Comparison of ENCODE assay signal across 8 mouse cellular contexts in the genomic region with DNA sequence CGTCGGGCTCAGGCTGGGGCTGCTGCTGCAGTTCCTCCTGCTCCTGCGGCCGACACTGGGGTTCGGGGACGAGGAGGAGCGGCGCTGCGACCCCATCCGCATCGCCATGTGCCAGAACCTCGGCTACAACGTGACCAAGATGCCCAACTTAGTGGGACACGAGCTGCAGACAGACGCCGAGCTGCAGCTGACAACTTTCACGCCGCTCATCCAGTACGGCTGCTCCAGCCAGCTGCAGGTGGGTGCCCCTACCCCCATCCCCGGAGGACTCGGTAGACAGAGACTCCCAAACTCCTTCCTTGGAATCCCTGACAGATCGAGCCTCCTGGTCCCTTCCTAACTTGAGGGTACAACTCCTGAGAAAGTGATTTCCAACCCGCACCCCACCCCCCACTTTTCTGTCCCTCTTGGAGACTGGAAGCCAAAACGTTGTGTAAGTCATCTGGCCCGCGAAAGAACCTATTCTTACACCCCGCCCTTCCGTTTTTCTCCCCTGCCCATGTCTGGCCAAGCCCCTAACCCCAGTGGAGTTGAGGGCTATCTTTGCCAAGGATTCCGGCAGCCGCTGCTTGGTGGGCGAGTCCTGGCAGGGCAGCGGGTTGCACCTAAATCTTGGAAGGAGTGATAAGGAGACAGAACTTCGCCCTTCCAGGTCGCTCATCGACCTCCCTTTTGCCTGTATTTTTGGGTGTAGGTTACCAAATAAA. TPM values are rescaled to one million over a fixed set of nuclear protein-coding genes. Genes with fewer than 3 reads are reported as not detected.
DNase-seq lines count a peak whose midpoint lies in the region; ATAC-seq lines count a peak whose summit lies in the region.

No protein-coding gene starts in this region.

- peaks cover 20% of the 10 kb centered on the region for H3K4me1 ChIP-seq in erythroblast, embryonic 14.5 days (ENCODE audit: control insufficient read depth)
- H3K4me1 ChIP-seq in forebrain, embryonic 14.5 days (ENCODE audit: control insufficient read depth, insufficient read depth, low read length): peaks cover 15% of the 10 kb centered on the region
- peaks cover 26% of the 10 kb centered on the region; the same call in 1 of the 2 replicates for H3K4me1 ChIP-seq in limb, embryonic 15.5 days
- peaks cover 22% of the 10 kb centered on the region for H3K4me1 ChIP-seq in midbrain, embryonic 13.5 days (replicated peaks)

- WGBS in forebrain, embryonic 14.5 days: under 1% methylated on average over 35 of the region's 35 CpGs
- WGBS in limb, embryonic 15.5 days: under 1% methylated on average over 33 of the region's 35 CpGs
- 1% methylated on average over 35 of the region's 35 CpGs for WGBS in midbrain, embryonic 13.5 days

- H3K9me3 ChIP-seq in erythroblast, embryonic 14.5 days (ENCODE audit: control insufficient read depth, low read length): peaks cover 2% of the 10 kb centered on the region; the same call in 1 of the 2 replicates
- no peaks in the 10 kb centered on the region for H3K9me3 ChIP-seq in forebrain, embryonic 14.5 days (replicated peaks; ENCODE audit: control insufficient read depth, low read length)
- no peaks in the 10 kb centered on the region for H3K9me3 ChIP-seq in limb, embryonic 15.5 days
- H3K9me3 ChIP-seq in midbrain, embryonic 13.5 days: no peaks in the 10 kb centered on the region

- no peak for ATAC-seq in erythroblast, adult 5-6 weeks (replicated peaks; ENCODE audit: low FRiP score, poor library complexity, severe bottlenecking)
- ATAC-seq in forebrain, embryonic 14.5 days: no peak; the same call in 1 of the 2 replicates
- no peak for ATAC-seq in limb, embryonic 15.5 days (ENCODE audit: insufficient number of reproducible peaks, low FRiP score, low TSS enrichment, low read depth)
- no peak; the same call in 1 of the 2 replicates for ATAC-seq in midbrain, embryonic 13.5 days
- no peak for ATAC-seq in erythroid progenitor cell, adult 5-6 weeks (replicated peaks; ENCODE audit: low FRiP score, poor library complexity, severe bottlenecking)

- no peaks in the 10 kb centered on the region; the same call in 1 of the 2 replicates for H3K36me3 ChIP-seq in erythroblast, embryonic 14.5 days (ENCODE audit: control insufficient read depth)
- no peaks in the 10 kb centered on the region for H3K36me3 ChIP-seq in forebrain, embryonic 14.5 days (ENCODE audit: control insufficient read depth, insufficient read depth, low read length)
- peaks cover 2% of the 10 kb centered on the region; the same call in 1 of the 2 replicates for H3K36me3 ChIP-seq in limb, embryonic 15.5 days
- no peaks in the 10 kb centered on the region for H3K36me3 ChIP-seq in midbrain, embryonic 13.5 days

- H3K9ac ChIP-seq in forebrain, embryonic 14.5 days (ENCODE audit: low read length): peak overlapping the region; percentile 73
- H3K9ac ChIP-seq in limb, embryonic 15.5 days: peak overlapping the region; percentile 91
- peak overlapping the region; percentile 80 for H3K9ac ChIP-seq in midbrain, embryonic 13.5 days (replicated peaks)

- DNase-seq in adrenal gland, adult 18-20 months (ENCODE audit: low spot score in 2 of 2): peak; percentile 40 to 44
- no peak for DNase-seq in forebrain, embryonic 14.5 days (ENCODE audit: low spot score)
- peak; percentile 59 for DNase-seq in heart, postnatal 4 days

- peak overlapping the region; percentile 100 for H3K4me2 ChIP-seq in forebrain, embryonic 14.5 days (ENCODE audit: low read length)
- H3K4me2 ChIP-seq in limb, embryonic 15.5 days: peak overlapping the region; percentile 94
- H3K4me2 ChIP-seq in midbrain, embryonic 13.5 days (replicated peaks): peak overlapping the region; percentile 100

- peak overlapping the region; percentile 33; the same call in 1 of the 2 replicates for H3K27ac ChIP-seq in forebrain, embryonic 14.5 days (ENCODE audit: low read depth, low read length)
- H3K27ac ChIP-seq in limb, embryonic 15.5 days: peak overlapping the region; percentile 90
- H3K27ac ChIP-seq in midbrain, embryonic 13.5 days: no peak overlapping the region

- peaks cover 62% of the 10 kb centered on the region for H3K27me3 ChIP-seq in erythroblast, embryonic 14.5 days (ENCODE audit: control insufficient read depth)
- H3K27me3 ChIP-seq in forebrain, embryonic 14.5 days (replicated peaks; ENCODE audit: control insufficient read depth, insufficient read depth, low read length): 0 out of 2 replicates have a peak, but pooled peaks cover 10% of the 10 kb centered on the region
- peaks cover 7% of the 10 kb centered on the region; the same call in 1 of the 2 replicates for H3K27me3 ChIP-seq in limb, embryonic 15.5 days
- peaks cover 33% of the 10 kb centered on the region for H3K27me3 ChIP-seq in midbrain, embryonic 13.5 days

- peak overlapping the region; percentile 62 for H3K4me3 ChIP-seq in erythroblast, embryonic 14.5 days (replicated peaks)
- peak overlapping the region; percentile 60 for H3K4me3 ChIP-seq in forebrain, embryonic 14.5 days (ENCODE audit: low read depth, low read length)
- H3K4me3 ChIP-seq in limb, embryonic 15.5 days: peak overlapping the region; percentile 85
- peak overlapping the region; percentile 74 for H3K4me3 ChIP-seq in midbrain, embryonic 13.5 days (replicated peaks)

RNA-seq across cellular contexts. Expression of a gene that starts 0.7 kb away (rescaled TPM):
- not detected in 2 replicates for polyA plus RNA-seq in erythroblast, embryonic 14.5 days (2012)
- total RNA-seq in erythroblast, adult 5-6 weeks (2015; ENCODE audit: low replicate concordance): 0.63 TPM in 1 of 2 replicates, not detected in the other
- total RNA-seq in erythroblast, adult 5-6 weeks (2017; ENCODE audit: low replicate concordance): 0.14 TPM in 1 of 2 replicates, not detected in the other
- 10 to 100 TPM; 26.2 to 36.4 TPM for total RNA-seq in adrenal gland, adult 18-20 months (2021)
- 1.6 and 2.1 TPM in 2 replicates for polyA plus RNA-seq in forebrain, embryonic 14.5 days (2014; fragmentation: Nextera tagmentation; extraction: Ambion mirVana)
- 10 to 100 TPM; 43.2 TPM for total RNA-seq in heart, postnatal 4 days (2021)
- 11.1 and 12.3 TPM in 2 replicates for polyA plus RNA-seq in limb, embryonic 15.5 days (2015; fragmentation: Nextera tagmentation; extraction: Ambion mirVana)
- 1.2 and 1.3 TPM in 2 replicates for polyA plus RNA-seq in midbrain, embryonic 13.5 days (2015; fragmentation: Nextera tagmentation; extraction: Ambion mirVana)
- total RNA-seq in erythroid progenitor cell, adult 5-6 weeks (2015; ENCODE audit: low replicate concordance): under 0.01 and 0.36 TPM in 2 replicates
- 0.26 TPM in 1 of 2 replicates, not detected in the other for total RNA-seq in erythroid progenitor cell, adult 5-6 weeks (2017; ENCODE audit: low replicate concordance)

RNA-seq across cellular contexts. Expression of a gene that starts 0.9 kb away (rescaled TPM):
- polyA plus RNA-seq in erythroblast, embryonic 14.5 days (2012): 0.33 and 0.68 TPM in 2 replicates
- total RNA-seq in erythroblast, adult 5-6 weeks (2015; ENCODE audit: low replicate concordance): 3.1 and 7.7 TPM in 2 replicates
- total RNA-seq in erythroblast, adult 5-6 weeks (2017; ENCODE audit: low replicate concordance): 0.98 and 10.3 TPM in 2 replicates
- 100 to 1,000 TPM in 1 of 2 experiments, 10 to 100 TPM in 1; 98.0 to 110 TPM for total RNA-seq in adrenal gland, adult 18-20 months (2021)
- polyA plus RNA-seq in forebrain, embryonic 14.5 days (2014; fragmentation: Nextera tagmentation; extraction: Ambion mirVana): 16.2 and 22.2 TPM in 2 replicates
- 10 to 100 TPM; 35.9 to 43.6 TPM for total RNA-seq in heart, postnatal 4 days (2021)
- polyA plus RNA-seq in limb, embryonic 15.5 days (2015; fragmentation: Nextera tagmentation; extraction: Ambion mirVana): 19.4 and 20.8 TPM in 2 replicates
- polyA plus RNA-seq in midbrain, embryonic 13.5 days (2015; fragmentation: Nextera tagmentation; extraction: Ambion mirVana): 18.2 and 21.4 TPM in 2 replicates
- 12.2 and 12.6 TPM in 2 replicates for total RNA-seq in erythroid progenitor cell, adult 5-6 weeks (2015; ENCODE audit: low replicate concordance)
- 1.3 and 10.7 TPM in 2 replicates for total RNA-seq in erythroid progenitor cell, adult 5-6 weeks (2017; ENCODE audit: low replicate concordance)

Comparison
In these comparisons a context has a peak if more than half of its experiments do, and no peak if none do; other contexts are left out.
1. RNA of a gene that starts 0.7 kb away (total RNA-seq): 43.2 TPM in heart, postnatal 4 days and 26.2 to 36.4 TPM in adrenal gland, adult 18-20 months; 0.14 to 0.63 TPM in erythroblast, adult 5-6 weeks and under 0.01 to 0.36 TPM in erythroid progenitor cell, adult 5-6 weeks; every median in the first group is over 10 times any median in the second.
2. Peak in every context shown above with its lines, with median percentiles within 50 percentile points of each other: H3K4me3 ChIP-seq, H3K4me2 ChIP-seq and H3K9ac ChIP-seq.